Mouse (Mus musculus): Measurements from ENCODE around the gene Mesd. TPM values are rescaled to one million over a fixed set of nuclear protein-coding genes. Genes with fewer than 3 reads are reported as not detected.
A peak's percentile ranks its signal among the peaks of the same experiment; 100 is the strongest.

Gene Mesd
- polyA plus RNA-seq, 1 experiment from 2014 or later: 84.4 TPM

DNA sequence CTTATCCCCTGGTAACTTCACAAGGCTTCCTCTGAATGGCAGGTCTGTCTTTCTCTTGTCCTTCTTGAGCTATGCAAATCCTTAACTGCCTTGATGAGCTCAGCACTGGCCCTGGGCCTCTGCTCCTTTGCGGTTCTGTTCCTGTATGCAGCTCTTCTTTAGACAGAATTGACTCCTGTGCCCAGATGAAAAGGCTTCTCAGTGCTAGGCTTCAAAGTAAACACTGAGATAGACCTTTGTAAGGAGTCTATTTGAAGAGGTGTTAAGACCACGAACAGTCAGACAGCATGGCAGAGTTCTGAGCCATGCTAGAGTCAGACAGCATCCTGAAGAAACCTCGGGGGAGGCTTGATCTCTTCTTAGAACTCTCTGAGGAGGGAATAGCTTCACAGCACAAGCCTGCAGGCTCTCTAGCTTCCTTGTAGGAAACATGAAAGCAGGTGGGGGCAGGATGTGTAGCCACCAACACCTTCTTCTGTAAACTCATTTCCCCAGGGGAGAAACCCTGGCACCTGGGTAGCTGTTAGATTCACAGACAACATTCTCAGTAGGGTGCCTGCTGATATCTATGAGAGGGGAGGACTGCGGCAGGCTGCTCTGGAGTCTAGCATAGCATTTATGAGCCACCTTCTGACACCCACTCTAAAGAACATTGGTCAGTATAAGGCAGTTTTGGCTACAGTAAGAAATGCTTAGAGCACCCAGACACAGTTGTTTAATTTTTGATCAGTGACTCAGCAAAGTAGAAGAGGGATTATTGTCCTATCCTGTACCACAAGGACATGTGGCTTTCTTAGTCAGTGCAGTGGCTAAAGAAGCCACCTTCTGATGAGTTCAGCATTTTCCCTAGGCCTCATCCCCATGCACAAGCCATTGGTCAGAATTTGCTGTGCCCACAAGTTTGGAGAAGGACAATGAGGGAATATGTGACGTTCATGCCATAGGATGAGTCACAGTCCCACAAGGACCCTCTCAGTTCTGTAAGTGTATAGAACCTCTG lies 31.6 kb upstream of the Mesd start:
- Histone ChIP-seq H3K27ac (ENCODE audit: low read depth, low read length) (no peak overlapping the region), H3K4me1 (ENCODE audit: control insufficient read depth, insufficient read depth, low read length) (0 out of 2 replicates have a peak, but pooled peaks cover 4% of the 10 kb centered on the region), H3K4me3 (ENCODE audit: low read depth, low read length) (no peak overlapping the region), H3K9ac (ENCODE audit: low read length) (no peak overlapping the region; the same call in 1 of the 2 replicates), H3K36me3 (ENCODE audit: control insufficient read depth, insufficient read depth, low read length) (no peaks in the 10 kb centered on the region), H3K27me3 (ENCODE audit: control insufficient read depth, insufficient read depth, low read length) (no peaks in the 10 kb centered on the region), H3K4me2 (no peak overlapping the region), H3K9me3 (ENCODE audit: control insufficient read depth, low read length) (no peaks in the 10 kb centered on the region)
- ATAC-seq (ENCODE audit: low FRiP score) (peak; percentile 33; the same call in 1 of the 2 replicates), DNase-seq (ENCODE audit: low spot score, missing footprints) (peak; percentile 83)
- WGBS: 40% methylated on average over 5 of the region's 5 CpGs

DNA sequence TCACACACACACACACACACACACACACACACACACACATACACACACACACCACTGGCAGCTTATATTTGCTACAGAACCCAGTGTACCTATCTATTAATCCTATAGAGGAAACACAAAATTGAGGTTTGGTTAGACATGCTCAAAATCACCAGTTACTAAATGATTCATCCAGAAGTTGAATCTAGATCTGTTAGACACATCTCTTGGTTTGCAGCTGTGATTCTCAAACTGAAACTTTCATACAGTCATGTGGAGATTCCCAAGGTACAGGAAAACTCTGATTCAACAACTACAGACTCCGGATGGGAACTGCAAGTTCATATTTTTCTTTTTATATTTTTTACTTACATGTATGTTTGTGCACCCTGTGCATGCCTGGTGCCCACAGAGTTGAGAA lies 29.1 kb upstream of the Mesd start:
- no peaks in the 10 kb centered on the region for H3K27me3 ChIP-seq (ENCODE audit: control insufficient read depth, insufficient read depth, low read length)
- DNase-seq (ENCODE audit: low spot score, missing footprints) (no peak), ATAC-seq (ENCODE audit: low FRiP score) (no peak)
- no peaks in the 10 kb centered on the region for H3K36me3 ChIP-seq (ENCODE audit: control insufficient read depth, insufficient read depth, low read length)
- H3K27ac ChIP-seq (ENCODE audit: low read depth, low read length): no peak overlapping the region
- 0 out of 2 replicates have a peak, but pooled peaks cover 4% of the 10 kb centered on the region for H3K4me1 ChIP-seq (ENCODE audit: control insufficient read depth, insufficient read depth, low read length)
- WGBS: 97% methylated on average over 1 of the region's 1 CpGs
- no peaks in the 10 kb centered on the region for H3K9me3 ChIP-seq (ENCODE audit: control insufficient read depth, low read length)
- no peak overlapping the region for H3K4me3 ChIP-seq (ENCODE audit: low read depth, low read length)
- H3K4me2 ChIP-seq: no peak overlapping the region
- H3K9ac ChIP-seq (ENCODE audit: low read length): no peak overlapping the region

DNA sequence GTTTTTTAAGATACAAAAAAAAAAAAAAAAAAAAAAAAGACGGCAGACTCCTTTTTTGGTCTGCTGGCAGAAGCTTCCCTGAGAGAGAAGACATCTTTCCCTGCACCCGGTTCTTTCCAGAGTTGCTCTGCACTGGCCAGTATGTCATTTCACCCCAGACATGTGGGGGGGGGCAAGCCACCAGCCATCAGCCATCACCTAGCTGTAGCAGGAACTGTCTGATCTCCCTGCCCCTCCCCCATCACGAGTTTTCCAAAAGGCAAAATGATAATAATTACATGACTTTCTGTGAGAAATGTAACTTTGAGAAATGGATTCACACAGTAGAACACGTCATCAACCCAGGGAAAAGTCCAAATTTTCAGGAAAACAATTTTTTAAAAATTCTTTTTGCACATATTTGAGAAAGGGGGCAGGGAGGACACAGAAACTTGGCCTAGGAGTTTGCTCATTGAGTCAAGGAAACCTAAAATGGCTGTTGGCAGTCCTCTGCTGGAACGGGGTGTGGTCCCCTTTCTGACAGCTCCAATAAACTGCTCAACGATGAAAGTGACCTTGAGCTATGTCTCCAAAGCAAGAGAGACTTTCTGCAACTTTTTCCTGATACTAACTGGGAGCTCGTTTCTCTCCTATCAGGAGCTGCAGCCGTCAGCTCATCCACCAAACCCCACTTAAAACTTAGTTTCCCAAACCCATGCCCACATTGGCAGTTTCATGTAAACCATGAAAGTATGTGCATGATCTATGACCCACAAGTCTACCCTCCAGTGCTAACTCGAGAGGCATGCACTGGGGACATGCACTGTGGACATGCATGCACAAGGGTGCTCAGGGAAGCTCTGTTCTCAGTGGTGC lies 27.7 kb upstream of the Mesd start:
- Histone ChIP-seq H3K4me3 (ENCODE audit: low read depth, low read length) (no peak overlapping the region), H3K27ac (ENCODE audit: low read depth, low read length) (no peak overlapping the region), H3K9ac (ENCODE audit: low read length) (no peak overlapping the region), H3K4me1 (ENCODE audit: control insufficient read depth, insufficient read depth, low read length) (0 out of 2 replicates have a peak, but pooled peaks cover 4% of the 10 kb centered on the region), H3K36me3 (ENCODE audit: control insufficient read depth, insufficient read depth, low read length) (no peaks in the 10 kb centered on the region), H3K27me3 (ENCODE audit: control insufficient read depth, insufficient read depth, low read length) (no peaks in the 10 kb centered on the region), H3K4me2 (no peak overlapping the region), H3K9me3 (ENCODE audit: control insufficient read depth, low read length) (no peaks in the 10 kb centered on the region)
- ATAC-seq (ENCODE audit: low FRiP score) (no peak), DNase-seq (ENCODE audit: low spot score, missing footprints) (peak; percentile 66)
- WGBS: 82% methylated on average over 9 of the region's 9 CpGs

DNA sequence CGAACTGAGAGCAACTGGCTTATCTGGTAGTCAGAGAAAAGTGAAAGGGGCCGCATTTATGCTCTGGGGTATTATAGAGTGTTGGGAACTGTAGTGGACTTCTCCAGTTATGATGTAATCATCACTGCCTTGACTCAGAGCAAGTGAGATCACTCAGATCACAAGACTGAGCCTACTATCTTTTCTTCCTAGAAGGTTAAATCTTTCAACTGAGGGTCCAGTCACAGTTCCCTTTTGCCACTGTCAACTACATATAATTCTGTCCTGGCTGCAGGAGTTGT lies 27.1 kb upstream of the Mesd start:
- Histone ChIP-seq H3K9me3 (ENCODE audit: control insufficient read depth, low read length) (no peaks in the 10 kb centered on the region), H3K27me3 (ENCODE audit: control insufficient read depth, insufficient read depth, low read length) (no peaks in the 10 kb centered on the region), H3K9ac (ENCODE audit: low read length) (no peak overlapping the region), H3K4me3 (ENCODE audit: low read depth, low read length) (no peak overlapping the region), H3K4me2 (no peak overlapping the region), H3K27ac (ENCODE audit: low read depth, low read length) (no peak overlapping the region), H3K36me3 (ENCODE audit: control insufficient read depth, insufficient read depth, low read length) (no peaks in the 10 kb centered on the region), H3K4me1 (ENCODE audit: control insufficient read depth, insufficient read depth, low read length) (0 out of 2 replicates have a peak, but pooled peaks cover 1% of the 10 kb centered on the region)
- DNase-seq (ENCODE audit: low spot score, missing footprints) (no peak), ATAC-seq (ENCODE audit: low FRiP score) (no peak)
- WGBS: 93% methylated on average over 2 of the region's 2 CpGs

DNA sequence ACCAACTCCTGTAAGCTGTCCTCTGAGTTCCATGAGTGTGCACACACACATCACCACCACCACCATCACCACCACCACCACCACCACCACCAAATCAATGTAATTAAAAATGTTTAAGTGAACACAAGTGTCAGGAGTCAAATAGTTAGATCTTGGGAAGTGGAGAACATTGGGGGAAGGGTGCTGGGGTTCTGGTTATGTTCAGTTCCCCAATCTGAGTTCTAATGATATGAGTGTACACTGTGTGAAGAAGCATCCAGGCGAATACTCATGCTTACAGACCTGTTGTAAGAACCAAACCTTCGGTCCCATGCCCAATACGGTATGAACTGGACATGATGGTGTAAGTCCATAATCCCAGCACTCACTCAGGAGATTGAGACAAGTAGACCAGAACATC lies 26.3 kb upstream of the Mesd start:
- H3K4me3 ChIP-seq (ENCODE audit: low read depth, low read length): no peak overlapping the region
- 91% methylated on average over 3 of the region's 3 CpGs for WGBS
- no peaks in the 10 kb centered on the region for H3K27me3 ChIP-seq (ENCODE audit: control insufficient read depth, insufficient read depth, low read length)
- H3K9me3 ChIP-seq (ENCODE audit: control insufficient read depth, low read length): no peaks in the 10 kb centered on the region
- DNase-seq (ENCODE audit: low spot score, missing footprints) (no peak), ATAC-seq (ENCODE audit: low FRiP score) (no peak)
- H3K36me3 ChIP-seq (ENCODE audit: control insufficient read depth, insufficient read depth, low read length): no peaks in the 10 kb centered on the region
- no peak overlapping the region for H3K9ac ChIP-seq (ENCODE audit: low read length)
- H3K4me2 ChIP-seq: no peak overlapping the region
- no peaks in the 10 kb centered on the region for H3K4me1 ChIP-seq (ENCODE audit: control insufficient read depth, insufficient read depth, low read length)
- H3K27ac ChIP-seq (ENCODE audit: low read depth, low read length): no peak overlapping the region

DNA sequence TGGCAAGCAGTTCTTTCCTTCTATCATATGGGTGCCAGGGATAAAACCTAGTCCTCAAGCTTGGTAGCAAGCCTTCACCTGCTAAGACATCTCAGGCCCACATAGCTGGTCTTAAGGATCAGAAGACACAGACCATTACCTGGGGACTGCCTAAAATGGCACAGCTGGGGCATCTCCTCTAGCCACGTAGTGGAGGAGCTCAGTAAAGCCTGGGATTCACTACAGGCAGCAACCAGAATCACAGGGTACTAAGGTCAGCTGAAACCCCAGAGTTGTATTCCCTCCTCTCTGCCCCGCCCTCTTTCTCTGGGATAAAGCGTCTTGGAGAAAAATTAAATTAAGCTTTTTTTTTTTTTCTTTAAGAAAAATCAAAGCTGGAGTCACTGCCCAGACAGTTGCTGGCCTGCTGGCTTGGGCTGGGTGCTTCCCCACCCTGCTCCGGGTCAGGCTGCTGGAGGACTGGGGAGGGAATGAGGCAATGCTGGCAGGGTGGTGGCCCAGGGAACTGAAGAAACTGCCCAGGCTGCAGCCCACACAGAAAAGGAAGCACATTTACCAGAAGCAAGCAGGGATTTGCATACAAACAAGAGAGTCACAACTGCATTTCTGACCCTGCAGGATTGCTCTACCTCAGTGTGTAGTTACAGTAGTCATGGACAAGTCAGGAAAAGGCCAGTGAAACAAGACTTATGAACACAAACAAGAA lies 24.7 kb upstream of the Mesd start:
- DNase-seq (ENCODE audit: low spot score, missing footprints) (peak; percentile 53), ATAC-seq (ENCODE audit: low FRiP score) (no peak)
- no peak overlapping the region for H3K4me2 ChIP-seq
- no peaks in the 10 kb centered on the region for H3K4me1 ChIP-seq (ENCODE audit: control insufficient read depth, insufficient read depth, low read length)
- no peaks in the 10 kb centered on the region for H3K9me3 ChIP-seq (ENCODE audit: control insufficient read depth, low read length)
- no peaks in the 10 kb centered on the region for H3K27me3 ChIP-seq (ENCODE audit: control insufficient read depth, insufficient read depth, low read length)
- no peak overlapping the region for H3K4me3 ChIP-seq (ENCODE audit: low read depth, low read length)
- 65% methylated on average over 4 of the region's 4 CpGs for WGBS
- H3K27ac ChIP-seq (ENCODE audit: low read depth, low read length): no peak overlapping the region
- no peak overlapping the region for H3K9ac ChIP-seq (ENCODE audit: low read length)
- H3K36me3 ChIP-seq (ENCODE audit: control insufficient read depth, insufficient read depth, low read length): no peaks in the 10 kb centered on the region

DNA sequence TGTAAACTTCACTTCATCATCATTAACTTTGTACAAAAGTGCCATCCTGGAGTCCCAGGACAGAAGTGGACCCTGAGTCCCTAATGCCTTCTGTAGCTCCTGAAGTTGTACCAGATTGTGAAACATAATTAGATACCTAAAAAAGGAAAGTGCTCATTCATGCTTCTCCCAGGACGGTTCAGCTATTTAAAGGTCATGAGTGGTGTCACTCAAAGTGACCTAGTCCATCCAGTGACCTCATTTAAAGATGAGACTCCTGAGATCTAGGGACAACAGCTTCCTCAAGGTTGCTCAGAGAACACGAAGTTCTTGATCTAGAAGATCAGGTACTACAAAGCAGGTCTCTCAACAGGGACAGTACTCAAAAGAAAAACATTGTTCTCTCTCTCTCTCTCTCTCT lies 20.7 kb upstream of the Mesd start:
- no peaks in the 10 kb centered on the region for H3K36me3 ChIP-seq (ENCODE audit: control insufficient read depth, insufficient read depth, low read length)
- H3K9ac ChIP-seq (ENCODE audit: low read length): no peak overlapping the region
- no peaks in the 10 kb centered on the region for H3K4me1 ChIP-seq (ENCODE audit: control insufficient read depth, insufficient read depth, low read length)
- 72% methylated on average over 2 of the region's 2 CpGs for WGBS
- no peak overlapping the region for H3K27ac ChIP-seq (ENCODE audit: low read depth, low read length)
- no peak overlapping the region for H3K4me2 ChIP-seq
- no peaks in the 10 kb centered on the region for H3K9me3 ChIP-seq (ENCODE audit: control insufficient read depth, low read length)
- ATAC-seq (ENCODE audit: low FRiP score) (no peak), DNase-seq (ENCODE audit: low spot score, missing footprints) (peak; percentile 53)
- no peak overlapping the region for H3K4me3 ChIP-seq (ENCODE audit: low read depth, low read length)
- H3K27me3 ChIP-seq (ENCODE audit: control insufficient read depth, insufficient read depth, low read length): no peaks in the 10 kb centered on the region

DNA sequence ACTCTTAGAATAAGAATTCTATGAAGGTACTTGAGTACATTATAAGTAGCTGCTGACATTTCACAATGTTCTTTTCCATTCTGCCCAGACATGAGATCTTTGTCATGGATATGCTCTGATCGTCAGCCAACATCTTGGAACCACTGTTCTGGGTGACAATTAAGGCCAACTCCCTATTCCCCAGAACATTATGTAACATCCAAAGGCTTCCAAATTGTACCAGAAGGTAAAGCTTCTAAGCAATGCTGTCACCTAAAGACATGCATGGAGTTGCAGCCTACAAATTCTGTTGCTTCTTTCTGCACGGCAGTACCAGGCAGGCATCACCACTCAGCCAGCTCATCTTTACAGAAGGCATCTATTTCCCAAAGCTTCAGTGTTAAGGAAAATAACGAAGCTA lies 16.1 kb upstream of the Mesd start:
- H3K9me3 ChIP-seq (ENCODE audit: control insufficient read depth, low read length): no peaks in the 10 kb centered on the region
- H3K27ac ChIP-seq (ENCODE audit: low read depth, low read length): no peak overlapping the region
- H3K36me3 ChIP-seq (ENCODE audit: control insufficient read depth, insufficient read depth, low read length): no peaks in the 10 kb centered on the region
- ATAC-seq (ENCODE audit: low FRiP score) (no peak), DNase-seq (ENCODE audit: low spot score, missing footprints) (no peak)
- H3K4me2 ChIP-seq: no peak overlapping the region
- no peaks in the 10 kb centered on the region for H3K4me1 ChIP-seq (ENCODE audit: control insufficient read depth, insufficient read depth, low read length)
- H3K9ac ChIP-seq (ENCODE audit: low read length): no peak overlapping the region
- 82% methylated on average over 3 of the region's 3 CpGs for WGBS
- H3K27me3 ChIP-seq (ENCODE audit: control insufficient read depth, insufficient read depth, low read length): no peaks in the 10 kb centered on the region
- no peak overlapping the region for H3K4me3 ChIP-seq (ENCODE audit: low read depth, low read length)
